ENCODE assay signal across 22 mouse cellular contexts in genomic region chr5:135682942-135683570, GRCm38 (mm10). TPM values are rescaled to one million over a fixed set of nuclear protein-coding genes. Genes with fewer than 3 reads are reported as not detected.
DNase-seq lines count a peak whose midpoint lies in the region; ATAC-seq and TF ChIP-seq lines count a peak whose summit lies in the region.
"Had no signal": no experiment of that assay in that cellular context is flagged by ENCODE, and none has a peak within 500 bp of the region (broad histone marks: within the 10 kb centered on the region; RNA-seq: fewer than 3 reads in every experiment).

No protein-coding gene starts in this region.

- TF ChIP-seq CTCF in lung, postnatal 0 days (IDR thresholded peaks at IDR 0.05) = no peak
- no peak for TF ChIP-seq CTCF in lung, adult 2 months (IDR thresholded peaks at IDR 0.05; ENCODE audit: insufficient read depth, low read length)

- 58% methylated on average over 12 of the region's 12 CpGs for WGBS in lung, postnatal 0 days
- WGBS in lung, adult 2 months = 71% methylated on average over 12 of the region's 12 CpGs
- 70% methylated on average over 12 of the region's 12 CpGs for WGBS in stomach, embryonic 15.5 days

- H3K4me1 ChIP-seq in lung, postnatal 0 days (ENCODE audit: insufficient read depth, low read depth, low read length) = no peaks in the 10 kb centered on the region; the same call in 1 of the 2 replicates
- H3K4me1 ChIP-seq in lung, adult 2 months (ENCODE audit: control insufficient read depth, insufficient read depth, low read length) = peaks cover 2% of the 10 kb centered on the region; the same call in 1 of the 2 replicates
- H3K4me1 ChIP-seq in stomach, embryonic 15.5 days = peaks cover 3% of the 10 kb centered on the region; the same call in 1 of the 2 replicates

- peak; percentile 12; the same call in 1 of the 2 replicates for ATAC-seq in lung, postnatal 0 days
- peak; percentile 50 for ATAC-seq in stomach, embryonic 15.5 days (ENCODE audit: insufficient read depth, low FRiP score, low read depth)
- ATAC-seq in monocyte, adult 5-6 weeks (replicated peaks; ENCODE audit: insufficient number of reproducible peaks, low FRiP score, low TSS enrichment, poor library complexity, severe bottlenecking) = no peak
- ATAC-seq: CD4-positive, CD25-positive, alpha-beta regulatory T cell, adult 4 months; hindbrain, postnatal 0 days had no signal

- no peak overlapping the region for H3K4me3 ChIP-seq in lung, postnatal 0 days (ENCODE audit: low read depth, low read length)
- no peak overlapping the region for H3K4me3 ChIP-seq in lung, adult 2 months (replicated peaks; ENCODE audit: extremely low read depth, low read depth, low read length)
- no peak overlapping the region for H3K4me3 ChIP-seq in stomach, embryonic 15.5 days (replicated peaks)
- H3K4me3 ChIP-seq: heart, adult 2 months; heart, embryonic 13.5 days; limb, embryonic 13.5 days; lung, embryonic 15.5 days; midbrain, embryonic 10.5 days had no signal

- TF ChIP-seq POLR2A in lung, adult 2 months (IDR thresholded peaks at IDR 0.05; ENCODE audit: borderline replicate concordance, extremely low read depth, low read depth, low read length) = no peak

- no peak overlapping the region for H3K4me2 ChIP-seq in lung, postnatal 0 days (replicated peaks; ENCODE audit: low read depth, low read length)
- no peak overlapping the region for H3K4me2 ChIP-seq in stomach, embryonic 15.5 days
- H3K4me2 ChIP-seq: heart, embryonic 13.5 days; limb, embryonic 13.5 days; lung, embryonic 15.5 days had no signal

- no peak for TF ChIP-seq EP300 in lung, postnatal 0 days (IDR thresholded peaks at IDR 0.05)

- peak; percentile 69 for DNase-seq in adrenal gland, adult 2 months
- DNase-seq in adrenal gland, postnatal 25 days = no peak
- DNase-seq in lung, postnatal 0 days (ENCODE audit: low spot score) = no peak
- DNase-seq in lung, adult 2 months = no peak
- no peak for DNase-seq in c-Kit-positive CD71-positive TER-119-positive erythroid progenitor cells, embryonic 14.5 days (ENCODE audit: low spot score)
- DNase-seq: cerebellum, adult 11-12 months; cerebellum, postnatal 10 days; gastrocnemius, postnatal 25 days; heart, adult 2 months; heart, postnatal 14 days; kidney, adult 18-20 months; layer of hippocampus, adult 9-11 months; thymus, postnatal 25 days had no signal

- H3K9ac ChIP-seq in lung, postnatal 0 days (replicated peaks; ENCODE audit: low read depth) = no peak overlapping the region
- no peak overlapping the region for H3K9ac ChIP-seq in stomach, embryonic 15.5 days
- H3K9ac ChIP-seq: heart, embryonic 13.5 days; limb, embryonic 13.5 days; lung, embryonic 15.5 days had no signal

- H3K36me3 ChIP-seq in lung, postnatal 0 days (ENCODE audit: insufficient read depth, low read length) = no peaks in the 10 kb centered on the region
- H3K36me3 ChIP-seq in stomach, embryonic 15.5 days = no peaks in the 10 kb centered on the region
- H3K36me3 ChIP-seq: heart, embryonic 13.5 days; limb, embryonic 13.5 days; lung, embryonic 15.5 days; midbrain, embryonic 10.5 days had no signal

- H3K27me3 ChIP-seq in lung, postnatal 0 days (replicated peaks; ENCODE audit: insufficient read depth, low read length) = no peaks in the 10 kb centered on the region
- H3K27me3 ChIP-seq in stomach, embryonic 15.5 days (replicated peaks) = no peaks in the 10 kb centered on the region
- H3K27me3 ChIP-seq: heart, embryonic 13.5 days; limb, embryonic 13.5 days; lung, embryonic 15.5 days had no signal

- no peak overlapping the region for H3K27ac ChIP-seq in lung, postnatal 0 days (ENCODE audit: low read length)
- H3K27ac ChIP-seq in stomach, embryonic 15.5 days = peak overlapping the region; percentile 55; the same call in 1 of the 2 replicates
- H3K27ac ChIP-seq: heart, adult 2 months; heart, embryonic 13.5 days; hindbrain, postnatal 0 days; kidney, postnatal 0 days; limb, embryonic 13.5 days; lung, embryonic 15.5 days; midbrain, embryonic 10.5 days had no signal

- no peaks in the 10 kb centered on the region for H3K9me3 ChIP-seq in lung, postnatal 0 days (ENCODE audit: low read length)
- H3K9me3 ChIP-seq in stomach, embryonic 15.5 days = no peaks in the 10 kb centered on the region
- H3K9me3 ChIP-seq: heart, embryonic 13.5 days; limb, embryonic 13.5 days; lung, embryonic 15.5 days; midbrain, embryonic 10.5 days had no signal

RNA-seq across cellular contexts. Expression of gene Por, which starts 13.2 kb away (rescaled TPM):
- total RNA-seq in adrenal gland, adult 2 months (2021) = 100 to 1,000 TPM; 265 to 364 TPM
- 371 and 563 TPM in 2 replicates for polyA plus RNA-seq in adrenal gland, adult 2 months (2012; rRNA removed)
- total RNA-seq in adrenal gland, postnatal 25 days (2021) = 258 and 276 TPM in 2 replicates
- polyA plus RNA-seq in lung, postnatal 0 days (2015; fragmentation: Nextera tagmentation; extraction: Ambion mirVana) = 130 and 135 TPM in 2 replicates
- polyA plus RNA-seq in lung, adult 2 months (2012; rRNA removed) = 487 and 521 TPM in 2 replicates
- polyA plus RNA-seq in stomach, embryonic 15.5 days (2015; fragmentation: Nextera tagmentation; extraction: Ambion mirVana) = 99.8 and 101 TPM in 2 replicates
- total RNA-seq in monocyte, adult 5-6 weeks (2017) = 51.2 to 59.0 TPM (median 57.1 TPM) in 3 replicates

RNA-seq across cellular contexts. Expression of gene Rhbdd2, which starts 50.6 kb away (rescaled TPM):
- total RNA-seq in adrenal gland, adult 2 months (2021) = 10 to 100 TPM; 37.5 to 46.0 TPM
- polyA plus RNA-seq in adrenal gland, adult 2 months (2012; rRNA removed) = 58.3 and 75.0 TPM in 2 replicates
- 33.6 and 51.6 TPM in 2 replicates for total RNA-seq in adrenal gland, postnatal 25 days (2021)
- 24.7 and 25.8 TPM in 2 replicates for polyA plus RNA-seq in lung, postnatal 0 days (2015; fragmentation: Nextera tagmentation; extraction: Ambion mirVana)
- 39.9 and 50.7 TPM in 2 replicates for polyA plus RNA-seq in lung, adult 2 months (2012; rRNA removed)
- polyA plus RNA-seq in stomach, embryonic 15.5 days (2015; fragmentation: Nextera tagmentation; extraction: Ambion mirVana) = 38.5 and 39.7 TPM in 2 replicates
- total RNA-seq in monocyte, adult 5-6 weeks (2017) = 2.1 to 6.4 TPM (median 3.2 TPM) in 3 replicates
